Mouse (Mus musculus): ENCODE data around the gene 4933405O20Rik.
A peak's percentile ranks its signal among the peaks of the same experiment; 100 is the strongest.

4933405O20Rik gene

DNA sequence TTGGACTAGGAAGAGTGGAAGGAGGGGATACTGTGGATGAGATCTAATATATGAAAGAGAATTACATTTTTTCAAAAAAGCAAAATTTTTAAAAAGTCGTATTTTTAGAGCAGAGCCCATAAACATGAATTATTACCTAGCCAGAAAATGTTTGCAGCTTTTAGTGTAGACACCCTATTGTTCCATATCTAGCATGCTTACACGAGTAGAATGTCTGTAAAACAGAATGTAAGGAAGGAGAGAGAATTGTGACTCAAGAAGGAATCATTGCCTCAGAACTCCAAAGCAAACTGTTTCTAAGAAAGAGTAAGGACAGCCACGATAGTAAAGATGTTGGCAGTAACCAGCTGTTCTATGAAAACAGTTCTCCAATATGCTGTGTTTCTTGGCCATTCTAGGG, at the start of gene 4933405O20Rik:
Gene 4933405O20Rik (plus strand): TSS at position 301 of the 400 bp plus-strand sequence.
- no peak for DNase-seq

DNA sequence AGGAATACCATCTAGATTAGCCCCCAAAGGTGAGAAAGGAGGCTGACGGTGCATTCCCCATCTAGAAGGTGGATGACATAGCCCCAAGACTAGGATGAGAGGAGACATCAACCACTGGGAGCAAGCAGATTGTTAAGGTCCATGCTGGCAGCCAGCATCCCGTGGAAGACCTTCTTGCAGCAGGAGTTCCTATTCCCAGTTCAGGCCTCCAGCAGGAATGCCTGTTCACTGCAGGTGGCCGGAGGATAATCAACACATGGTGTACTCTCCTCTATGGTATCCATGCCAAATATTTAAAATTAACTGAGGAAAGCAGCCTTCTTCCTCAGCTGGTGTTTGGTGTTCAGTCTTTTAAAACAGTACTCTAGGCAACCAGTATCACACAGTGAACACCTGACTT, 49.4 kb upstream of the 4933405O20Rik start:
- peak; percentile 35 for DNase-seq

DNA sequence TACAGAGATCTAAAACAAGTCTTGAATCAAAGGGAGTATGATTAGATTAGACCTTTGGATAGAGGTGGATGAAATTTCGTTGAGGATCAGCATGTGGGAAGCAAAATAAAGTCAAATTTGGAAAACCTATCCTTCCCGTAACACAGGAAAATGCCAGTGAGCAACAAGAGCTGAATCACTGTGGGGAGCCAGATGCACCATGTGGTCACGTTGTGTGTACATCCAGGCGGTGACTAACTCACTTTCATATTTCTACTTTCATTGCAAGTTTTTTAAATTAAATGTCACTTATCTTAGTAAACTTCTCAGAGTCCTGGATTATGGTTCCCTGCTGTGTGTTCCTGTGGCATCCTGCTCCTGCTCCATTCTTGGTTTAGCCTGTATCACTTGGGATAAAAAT, 47.6 kb upstream of the 4933405O20Rik start:
- DNase-seq, result no peak

DNA sequence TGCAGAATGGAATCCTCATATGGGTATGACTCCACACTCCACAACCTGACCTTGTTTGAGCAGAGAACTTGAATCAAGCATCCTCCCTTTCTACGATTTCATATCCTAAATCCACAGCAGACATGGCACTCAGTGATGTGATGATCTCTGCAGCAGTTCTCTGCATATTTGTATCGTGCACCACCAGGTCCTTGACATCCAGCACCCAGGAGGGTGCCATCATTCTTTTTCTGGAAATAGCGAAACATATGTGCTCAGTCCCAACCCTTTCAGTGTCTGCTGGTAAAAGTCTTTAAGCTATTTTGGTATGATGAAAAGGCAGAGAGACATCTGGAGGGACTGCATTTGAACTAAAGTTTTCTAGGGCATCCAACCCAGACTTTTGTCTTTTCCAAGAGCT, 36.3 kb upstream of the 4933405O20Rik start:
- no peak for DNase-seq

DNA sequence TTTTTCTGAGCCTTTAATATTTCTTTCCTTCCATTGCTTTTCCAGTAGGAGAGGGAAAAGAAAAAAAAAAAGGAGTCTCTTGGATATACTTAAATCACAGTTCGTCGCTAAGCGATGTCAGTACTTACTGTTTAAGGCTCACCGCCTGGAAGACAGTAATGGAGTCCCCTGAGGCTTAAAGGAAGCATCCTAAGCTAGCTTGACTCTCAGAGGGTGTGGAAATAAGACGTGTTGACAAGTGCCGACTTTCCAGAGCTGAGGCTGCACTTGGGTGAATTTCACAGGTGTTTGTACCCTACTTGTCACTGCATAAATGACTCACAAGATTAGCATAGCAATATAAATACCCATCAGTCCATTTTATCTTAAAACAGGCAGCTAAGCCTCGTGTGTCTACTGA, 25.1 kb upstream of the 4933405O20Rik start:
- no peak for DNase-seq

DNA sequence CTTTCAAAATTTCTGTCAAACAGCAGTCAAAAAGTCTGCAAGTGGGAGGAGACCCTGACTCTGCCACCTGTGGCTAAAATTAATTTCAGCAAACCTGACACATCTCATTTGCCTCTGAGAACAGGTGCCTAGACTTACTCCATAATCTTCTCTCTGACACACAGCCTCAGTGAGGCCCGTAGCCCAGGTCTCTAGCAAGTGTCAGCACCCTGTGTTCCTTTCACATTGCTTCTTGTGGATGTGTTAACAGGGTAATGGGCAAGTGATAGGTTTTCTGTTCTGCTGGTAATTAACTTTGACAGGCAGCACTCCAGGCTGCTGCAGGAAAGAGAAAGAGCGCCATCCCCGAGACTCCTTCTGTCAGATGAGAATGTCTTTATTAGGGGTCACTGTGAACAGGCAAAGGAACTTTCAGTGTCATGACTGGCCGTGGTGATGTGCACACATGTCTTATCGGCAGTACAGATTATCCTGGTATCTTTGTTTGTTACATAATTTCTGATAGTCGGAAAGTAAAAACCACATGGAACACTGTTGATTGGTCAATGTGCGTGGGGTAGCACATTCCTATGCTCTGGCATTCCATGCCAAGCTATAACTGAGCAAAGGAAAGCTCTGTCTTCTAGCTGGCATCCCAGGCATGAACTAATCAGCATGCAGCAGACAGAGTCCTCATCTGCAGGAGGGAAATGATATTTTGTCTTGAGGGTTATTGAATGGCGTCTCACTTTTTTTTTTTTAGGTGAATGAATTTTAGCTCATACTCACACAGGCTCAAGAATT, 10.2 kb upstream of the 4933405O20Rik start:
- DNase-seq, result no peak

DNA sequence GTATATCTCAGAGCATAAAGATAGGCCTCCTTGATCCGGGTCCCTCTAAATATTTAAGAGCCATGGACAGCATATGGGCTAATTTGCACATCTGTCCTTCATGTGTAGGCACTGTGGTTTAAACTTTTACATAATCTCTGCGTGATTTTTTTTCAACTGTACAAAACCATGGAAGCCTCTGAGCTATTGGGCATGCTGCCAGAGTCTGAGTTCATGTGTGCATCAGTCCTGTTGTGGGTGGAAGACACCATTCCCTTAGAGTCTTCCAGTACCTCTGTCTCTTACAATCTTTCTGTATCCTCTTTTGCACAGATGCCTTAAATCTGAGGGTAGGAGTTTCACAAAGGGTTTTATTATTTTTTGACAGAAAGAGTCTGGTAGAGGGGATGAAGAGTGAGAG, 15.1 kb downstream of the 4933405O20Rik start:
- no peak for DNase-seq

DNA sequence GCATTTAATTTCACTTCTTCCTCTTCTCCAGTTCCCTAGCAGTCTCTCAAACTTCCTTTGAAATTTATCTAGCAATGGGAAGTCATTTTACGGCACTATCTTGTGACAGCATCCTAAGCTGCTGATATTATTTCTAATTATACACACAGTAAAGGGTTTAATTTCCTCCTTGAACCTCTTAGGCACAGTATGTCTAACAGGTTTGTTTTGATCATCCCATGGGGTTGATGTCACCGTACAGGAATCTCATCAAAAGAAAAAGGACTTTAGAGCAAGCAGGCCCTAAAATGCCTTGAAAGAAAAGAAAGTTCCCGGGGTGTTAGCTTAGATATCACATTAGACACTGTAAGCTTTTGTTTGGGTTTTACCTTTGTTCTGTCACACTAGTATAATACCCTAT, 30.2 kb downstream of the 4933405O20Rik start:
- no peak for DNase-seq

DNA sequence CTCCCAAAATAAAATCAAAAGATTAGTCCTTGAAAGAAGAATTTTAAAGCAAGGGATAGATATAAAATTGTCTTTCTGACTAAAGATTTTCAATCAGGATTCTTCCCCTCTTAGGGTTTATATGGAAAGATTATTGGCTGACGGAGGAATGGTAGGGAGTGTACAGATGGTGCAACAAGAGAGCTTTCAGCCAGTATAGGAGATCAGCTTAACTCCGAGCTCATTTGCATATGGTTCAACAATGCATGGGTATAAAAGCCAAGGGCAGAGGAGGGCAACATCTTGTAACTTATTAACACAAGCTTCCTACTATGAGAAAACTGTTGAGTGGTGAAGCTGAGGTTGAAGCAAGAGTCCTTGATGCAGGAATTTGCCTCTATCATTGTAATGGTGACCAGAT, 34.2 kb downstream of the 4933405O20Rik start:
- DNase-seq, result no peak
